Mouse (Mus musculus) WW6 (cell line): ENCODE measurements at regions not wholly inside any gene's neighbourhood (a gene's known extent, or its start where the extent isn't known, plus 50 kb on each side); places are given as distances from the start of the nearest gene placed in this dataset.

Experiments used
- DNase-seq: peaks from one replicate; pipeline ENCODE4 v3.0.0-alpha.2; 2013; ENCODE audit warnings: low read depth, low spot score

GRCm38 (mm10) chr2:147514748-147515147, 153.0 kb downstream of the Pax1 start:
- DNase-seq: no peak

- no peak for DNase-seq
Observed at GRCm38 (mm10) chr2:147503962-147504361, 142.2 kb downstream of the Pax1 start.

- DNase-seq: no peak
Observed at GRCm38 (mm10) chr2:147498731-147499130, 137.0 kb downstream of the Pax1 start.

- no peak for DNase-seq
Observed at GRCm38 (mm10) chr2:147455932-147456331, 94.2 kb downstream of the Pax1 start.

GRCm38 (mm10) chr2:147454362-147455257, 92.9 kb downstream of the Pax1 start:
- no peak for DNase-seq
